14 mouse cellular contexts compared by ENCODE assay signal in genomic region chr17:50235943-50236701, GRCm38 (mm10). TPM values are rescaled to one million over a fixed set of nuclear protein-coding genes. Genes with fewer than 3 reads are reported as not detected.
DNase-seq lines count a peak whose midpoint lies in the region; ATAC-seq and TF ChIP-seq lines count a peak whose summit lies in the region.
"Had no signal": no experiment of that assay in that cellular context is flagged by ENCODE, and none has a peak within 500 bp of the region (broad histone marks: within the 10 kb centered on the region; RNA-seq: fewer than 3 reads in every experiment).

No protein-coding gene starts in this region.

- peaks cover 1% of the 10 kb centered on the region; the same call in 1 of the 2 replicates for H3K36me3 ChIP-seq in testis, adult 2 months (ENCODE audit: control insufficient read depth, insufficient read depth, low read length)
- H3K36me3 ChIP-seq in forebrain, postnatal 0 days (ENCODE audit: insufficient read depth): no peaks in the 10 kb centered on the region
- no peaks in the 10 kb centered on the region for H3K36me3 ChIP-seq in midbrain, embryonic 15.5 days (replicated peaks)
- H3K36me3 ChIP-seq: embryonic facial prominence, embryonic 15.5 days; liver, embryonic 15.5 days had no signal

- H3K9me3 ChIP-seq in forebrain, postnatal 0 days (ENCODE audit: low read length): no peaks in the 10 kb centered on the region
- no peaks in the 10 kb centered on the region for H3K9me3 ChIP-seq in midbrain, embryonic 15.5 days
- H3K9me3 ChIP-seq: embryonic facial prominence, embryonic 15.5 days; liver, embryonic 15.5 days; megakaryocyte, embryonic 14.5 days had no signal

- DNase-seq in testis, postnatal 14 days (ENCODE audit: low spot score): no peak
- DNase-seq in forebrain, postnatal 0 days: no peak
- no peak for DNase-seq in ovary, postnatal 14 days (ENCODE audit: low spot score)
- no peak for DNase-seq in thymus, postnatal 25 days
- no peak for DNase-seq in layer of hippocampus, adult 11-12 months (ENCODE audit: low spot score)
- DNase-seq: gastrocnemius, postnatal 10 days; heart, postnatal 14 days had no signal

- TF ChIP-seq CTCF in testis, adult 2 months (IDR thresholded peaks at IDR 0.05; ENCODE audit: control insufficient read depth, insufficient read depth, insufficient replicate concordance, low read depth, low read length): no peak
- no peak for TF ChIP-seq CTCF in forebrain, postnatal 0 days (IDR thresholded peaks at IDR 0.05; ENCODE audit: low read depth)

- no peak for TF ChIP-seq POLR2A in testis, adult 2 months (IDR thresholded peaks at IDR 0.05; ENCODE audit: control insufficient read depth, low read depth, low read length)

- no peaks in the 10 kb centered on the region for H3K27me3 ChIP-seq in testis, adult 2 months (ENCODE audit: control insufficient read depth, insufficient read depth, low read length)
- H3K27me3 ChIP-seq in forebrain, postnatal 0 days (ENCODE audit: insufficient read depth, low read length): no peaks in the 10 kb centered on the region
- 0 out of 2 replicates have a peak, but pooled peaks cover 2% of the 10 kb centered on the region for H3K27me3 ChIP-seq in midbrain, embryonic 15.5 days (replicated peaks)

- no peak overlapping the region for H3K9ac ChIP-seq in forebrain, postnatal 0 days
- no peak overlapping the region for H3K9ac ChIP-seq in midbrain, embryonic 15.5 days
- H3K9ac ChIP-seq: embryonic facial prominence, embryonic 15.5 days; liver, embryonic 15.5 days had no signal

- peak overlapping the region; percentile 45 for H3K4me3 ChIP-seq in testis, adult 2 months (ENCODE audit: control insufficient read depth, low read depth, low read length)
- H3K4me3 ChIP-seq in forebrain, postnatal 0 days (ENCODE audit: low read depth, low read length): no peak overlapping the region
- no peak overlapping the region for H3K4me3 ChIP-seq in midbrain, embryonic 15.5 days
- H3K4me3 ChIP-seq: embryonic facial prominence, embryonic 15.5 days; liver, embryonic 15.5 days; megakaryocyte, embryonic 14.5 days had no signal

- peak; percentile 8; the same call in 1 of the 2 replicates for ATAC-seq in forebrain, postnatal 0 days
- ATAC-seq in midbrain, embryonic 15.5 days (replicated peaks): peak; percentile 38
- ATAC-seq: activated CD4-positive, CD25-positive, alpha-beta regulatory T cell, adult 4 months had no signal

- WGBS in forebrain, postnatal 0 days: 40% methylated on average over 13 of the region's 13 CpGs
- WGBS in midbrain, embryonic 15.5 days: 37% methylated on average over 13 of the region's 13 CpGs

- H3K27ac ChIP-seq in testis, adult 2 months (ENCODE audit: control insufficient read depth, insufficient read depth, low read depth, low read length): no peak overlapping the region
- H3K27ac ChIP-seq in forebrain, postnatal 0 days (ENCODE audit: low read depth, low read length): no peak overlapping the region; the same call in 1 of the 2 replicates
- peak overlapping the region; percentile 82 for H3K27ac ChIP-seq in midbrain, embryonic 15.5 days
- H3K27ac ChIP-seq: embryonic facial prominence, embryonic 15.5 days; liver, embryonic 15.5 days had no signal

- no peak overlapping the region for H3K4me2 ChIP-seq in forebrain, postnatal 0 days (ENCODE audit: low read depth)
- H3K4me2 ChIP-seq in midbrain, embryonic 15.5 days: no peak overlapping the region
- H3K4me2 ChIP-seq: embryonic facial prominence, embryonic 15.5 days; liver, embryonic 15.5 days had no signal

- peaks cover 21% of the 10 kb centered on the region for H3K4me1 ChIP-seq in testis, adult 2 months (ENCODE audit: control insufficient read depth, insufficient read depth, low read length)
- H3K4me1 ChIP-seq in forebrain, postnatal 0 days (ENCODE audit: insufficient read depth): peaks cover 12% of the 10 kb centered on the region; the same call in 1 of the 2 replicates
- peaks cover 10% of the 10 kb centered on the region for H3K4me1 ChIP-seq in midbrain, embryonic 15.5 days
- H3K4me1 ChIP-seq: embryonic facial prominence, embryonic 15.5 days; megakaryocyte, embryonic 14.5 days had no signal

RNA-seq across cellular contexts. Expression of gene Rftn1, which starts 45.6 kb away (rescaled TPM):
- polyA plus RNA-seq in testis, adult 2 months (2012; rRNA removed): 2.8 and 3.3 TPM in 2 replicates
- total RNA-seq in forebrain, postnatal 0 days (2014; rRNA removed): 30.6 and 58.3 TPM in 2 replicates
- 13.4 and 27.4 TPM in 2 replicates for polyA plus RNA-seq in forebrain, postnatal 0 days (2015; fragmentation: Nextera tagmentation; extraction: Ambion mirVana)
- 20.9 and 27.4 TPM in 2 replicates for polyA plus RNA-seq in midbrain, embryonic 15.5 days (2015; fragmentation: Nextera tagmentation; extraction: Ambion mirVana)

RNA-seq across cellular contexts. Expression of gene Dazl, which starts 57.3 kb away (rescaled TPM):
- 50.6 and 53.1 TPM in 2 replicates for polyA plus RNA-seq in testis, adult 2 months (2012; rRNA removed)
- 0.85 and 4.2 TPM in 2 replicates for total RNA-seq in forebrain, postnatal 0 days (2014; rRNA removed)
- 1.3 and 1.8 TPM in 2 replicates for polyA plus RNA-seq in forebrain, postnatal 0 days (2015; fragmentation: Nextera tagmentation; extraction: Ambion mirVana)
- 0.37 and 0.43 TPM in 2 replicates for polyA plus RNA-seq in midbrain, embryonic 15.5 days (2015; fragmentation: Nextera tagmentation; extraction: Ambion mirVana)
- polyA plus RNA-seq: kidney, embryonic 14.5 days had no signal

Comparison
In these comparisons a context has a peak if more than half of its experiments do, and no peak if none do; other contexts are left out.
1. RNA of gene Dazl, which starts 57.3 kb away (polyA plus RNA-seq): 50.6 to 53.1 TPM in testis, adult 2 months; 1.3 to 1.8 TPM in forebrain, postnatal 0 days and 0.37 to 0.43 TPM in midbrain, embryonic 15.5 days; every median in the first group is over 10 times any median in the second.